Mouse (Mus musculus): ENCODE measurements around the gene Slc2a5. TPM values are rescaled to one million over a fixed set of nuclear protein-coding genes. Genes with fewer than 3 reads are reported as not detected.

The Slc2a5 gene
- polyA plus RNA-seq, 1 experiment from 2014 or later: 1.1 TPM

GRCm38 (mm10) chr4:150087890-150088530 is 31.1 kb upstream of the Slc2a5 start:
- 15% methylated on average over 29 of the region's 29 CpGs for WGBS
- Histone ChIP-seq H3K27ac (peak overlapping the region; percentile 83), H3K36me3 (no peaks in the 10 kb centered on the region), H3K4me3 (peak overlapping the region; percentile 62), H3K27me3 (ENCODE audit: low read depth, poor library complexity, severe bottlenecking) (peaks cover 54% of the 10 kb centered on the region), H3K4me1 (peaks cover 22% of the 10 kb centered on the region), H3K9me3 (replicated peaks) (no peaks in the 10 kb centered on the region)
- DNase-seq (ENCODE audit: low spot score): no peak

GRCm38 (mm10) chr4:150089121-150089520 is 30.0 kb upstream of the Slc2a5 start:
- 76% methylated on average over 10 of the region's 10 CpGs for WGBS
- no peaks in the 10 kb centered on the region for H3K36me3 ChIP-seq
- no peaks in the 10 kb centered on the region for H3K9me3 ChIP-seq (replicated peaks)
- peaks cover 57% of the 10 kb centered on the region for H3K27me3 ChIP-seq (ENCODE audit: low read depth, poor library complexity, severe bottlenecking)
- H3K4me1 ChIP-seq: peaks cover 30% of the 10 kb centered on the region
- no peak for DNase-seq (ENCODE audit: low spot score)
- no peak overlapping the region for H3K4me3 ChIP-seq
- H3K27ac ChIP-seq: no peak overlapping the region

GRCm38 (mm10) chr4:150091887-150092582 is 27.0 kb upstream of the Slc2a5 start:
- WGBS: 84% methylated on average over 18 of the region's 18 CpGs
- H3K4me1 ChIP-seq: peaks cover 31% of the 10 kb centered on the region

GRCm38 (mm10) chr4:150092583-150092902 is 26.5 kb upstream of the Slc2a5 start:
- Histone ChIP-seq H3K27me3 (ENCODE audit: low read depth, poor library complexity, severe bottlenecking) (peaks cover 71% of the 10 kb centered on the region), H3K9me3 (replicated peaks) (no peaks in the 10 kb centered on the region), H3K4me3 (no peak overlapping the region), H3K4me1 (peaks cover 26% of the 10 kb centered on the region), H3K27ac (no peak overlapping the region), H3K36me3 (no peaks in the 10 kb centered on the region)
- no peak for DNase-seq (ENCODE audit: low spot score)
- WGBS: 58% methylated on average over 3 of the region's 3 CpGs

More at GRCm38 (mm10) chr4:150091887-150092582, 27.0 kb upstream of the Slc2a5 start:
- Histone ChIP-seq H3K27ac (no peak overlapping the region), H3K9me3 (replicated peaks) (no peaks in the 10 kb centered on the region), H3K36me3 (no peaks in the 10 kb centered on the region), H3K27me3 (ENCODE audit: low read depth, poor library complexity, severe bottlenecking) (peaks cover 68% of the 10 kb centered on the region), H3K4me3 (no peak overlapping the region)
- DNase-seq (ENCODE audit: low spot score): peak; percentile 59

GRCm38 (mm10) chr4:150093560-150094462 is 25.3 kb upstream of the Slc2a5 start:
- Histone ChIP-seq H3K4me1 (peaks cover 17% of the 10 kb centered on the region), H3K4me3 (no peak overlapping the region), H3K27ac (peak overlapping the region; percentile 50), H3K36me3 (no peaks in the 10 kb centered on the region), H3K9me3 (replicated peaks) (no peaks in the 10 kb centered on the region), H3K27me3 (ENCODE audit: low read depth, poor library complexity, severe bottlenecking) (peaks cover 69% of the 10 kb centered on the region)
- DNase-seq (ENCODE audit: low spot score): no peak
- WGBS: 53% methylated on average over 11 of the region's 12 CpGs

GRCm38 (mm10) chr4:150094463-150094789 is 24.7 kb upstream of the Slc2a5 start:
- Histone ChIP-seq H3K9me3 (replicated peaks) (no peaks in the 10 kb centered on the region), H3K27ac (peak overlapping the region; percentile 50; the same call in 1 of the 2 replicates), H3K4me1 (peaks cover 17% of the 10 kb centered on the region), H3K27me3 (ENCODE audit: low read depth, poor library complexity, severe bottlenecking) (peaks cover 65% of the 10 kb centered on the region), H3K36me3 (no peaks in the 10 kb centered on the region), H3K4me3 (no peak overlapping the region)
- no peak for DNase-seq (ENCODE audit: low spot score)
- WGBS: 57% methylated on average over 5 of the region's 5 CpGs

- peaks cover 65% of the 10 kb centered on the region for H3K27me3 ChIP-seq (ENCODE audit: low read depth, poor library complexity, severe bottlenecking)
- H3K27ac ChIP-seq: no peak overlapping the region
- H3K4me1 ChIP-seq: peaks cover 17% of the 10 kb centered on the region
- H3K4me3 ChIP-seq: no peak overlapping the region
- no peaks in the 10 kb centered on the region for H3K9me3 ChIP-seq (replicated peaks)
- DNase-seq (ENCODE audit: low spot score): no peak
- no peaks in the 10 kb centered on the region for H3K36me3 ChIP-seq
- 80% methylated on average over 7 of the region's 7 CpGs for WGBS
Measured at GRCm38 (mm10) chr4:150096309-150096708, 22.8 kb upstream of the Slc2a5 start.

- Histone ChIP-seq H3K27ac (no peak overlapping the region), H3K4me3 (no peak overlapping the region), H3K9me3 (replicated peaks) (no peaks in the 10 kb centered on the region), H3K36me3 (no peaks in the 10 kb centered on the region), H3K27me3 (ENCODE audit: low read depth, poor library complexity, severe bottlenecking) (peaks cover 62% of the 10 kb centered on the region), H3K4me1 (peaks cover 17% of the 10 kb centered on the region)
- no peak for DNase-seq (ENCODE audit: low spot score)
- WGBS: 91% methylated on average over 4 of the region's 4 CpGs
Measured at GRCm38 (mm10) chr4:150097847-150098246, 21.2 kb upstream of the Slc2a5 start.

- Histone ChIP-seq H3K27me3 (ENCODE audit: low read depth, poor library complexity, severe bottlenecking) (peaks cover 59% of the 10 kb centered on the region), H3K36me3 (no peaks in the 10 kb centered on the region), H3K4me1 (peaks cover 11% of the 10 kb centered on the region), H3K27ac (no peak overlapping the region), H3K4me3 (no peak overlapping the region), H3K9me3 (replicated peaks) (no peaks in the 10 kb centered on the region)
- 20% methylated on average over 10 of the region's 10 CpGs for WGBS
- peak; percentile 49 for DNase-seq (ENCODE audit: low spot score)
Measured at GRCm38 (mm10) chr4:150098880-150099279, 20.2 kb upstream of the Slc2a5 start.

- 93% methylated on average over 7 of the region's 7 CpGs for WGBS
Measured at GRCm38 (mm10) chr4:150102822-150103221, 16.3 kb upstream of the Slc2a5 start.

GRCm38 (mm10) chr4:150105671-150106070 is 13.4 kb upstream of the Slc2a5 start:
- no peak overlapping the region for H3K27ac ChIP-seq
- 47% methylated on average over 7 of the region's 7 CpGs for WGBS
- no peaks in the 10 kb centered on the region for H3K36me3 ChIP-seq
- H3K4me1 ChIP-seq: peaks cover 21% of the 10 kb centered on the region
- H3K27me3 ChIP-seq (ENCODE audit: low read depth, poor library complexity, severe bottlenecking): peaks cover 17% of the 10 kb centered on the region
- H3K9me3 ChIP-seq (replicated peaks): no peaks in the 10 kb centered on the region
- no peak for DNase-seq (ENCODE audit: low spot score)
- H3K4me3 ChIP-seq: no peak overlapping the region

More at GRCm38 (mm10) chr4:150102822-150103221, 16.3 kb upstream of the Slc2a5 start:
- DNase-seq (ENCODE audit: low spot score): no peak
- Histone ChIP-seq H3K9me3 (replicated peaks) (no peaks in the 10 kb centered on the region), H3K4me1 (peaks cover 18% of the 10 kb centered on the region), H3K36me3 (no peaks in the 10 kb centered on the region), H3K27ac (no peak overlapping the region), H3K27me3 (ENCODE audit: low read depth, poor library complexity, severe bottlenecking) (peaks cover 40% of the 10 kb centered on the region), H3K4me3 (no peak overlapping the region)

GRCm38 (mm10) chr4:150106637-150107036 is 12.4 kb upstream of the Slc2a5 start:
- H3K27ac ChIP-seq: no peak overlapping the region
- DNase-seq (ENCODE audit: low spot score): no peak

GRCm38 (mm10) chr4:150109636-150110035 is 9.4 kb upstream of the Slc2a5 start:
- Histone ChIP-seq H3K9me3 (replicated peaks) (no peaks in the 10 kb centered on the region), H3K27me3 (ENCODE audit: low read depth, poor library complexity, severe bottlenecking) (no peaks in the 10 kb centered on the region), H3K27ac (no peak overlapping the region), H3K36me3 (no peaks in the 10 kb centered on the region), H3K4me1 (peaks cover 20% of the 10 kb centered on the region), H3K4me3 (no peak overlapping the region)
- no peak for DNase-seq (ENCODE audit: low spot score)
- 72% methylated on average over 3 of the region's 3 CpGs for WGBS

More at GRCm38 (mm10) chr4:150106637-150107036, 12.4 kb upstream of the Slc2a5 start:
- Histone ChIP-seq H3K9me3 (replicated peaks) (no peaks in the 10 kb centered on the region), H3K27me3 (ENCODE audit: low read depth, poor library complexity, severe bottlenecking) (peaks cover 8% of the 10 kb centered on the region), H3K36me3 (no peaks in the 10 kb centered on the region), H3K4me3 (no peak overlapping the region), H3K4me1 (peaks cover 21% of the 10 kb centered on the region)
- 86% methylated on average over 5 of the region's 5 CpGs for WGBS

Data from limb, embryonic 10.5 days (tissue).